Mouse (Mus musculus) ES-E14 (cell line): ENCODE data around the gene Rab21.

Experiments used
- CHD2 ChIP-seq: IDR thresholded peaks from 2 replicates; pipeline ENCODE4 v1.6.1; 2014; ENCODE audit warnings: mild to moderate bottlenecking, low read depth, low read length, inconsistent platforms
- HCFC1 ChIP-seq: IDR thresholded peaks from 2 replicates; pipeline ENCODE4 v1.6.1; 2012; ENCODE audit warnings: low read length, inconsistent platforms, borderline replicate concordance; ENCODE audit not compliant: insufficient read depth
- MAFK ChIP-seq: IDR thresholded peaks from 2 replicates; pipeline ENCODE4 v1.6.1; 2014; ENCODE audit warnings: mild to moderate bottlenecking, low read depth, low read length, inconsistent platforms; ENCODE audit not compliant: insufficient read depth

- no peak for TF ChIP-seq MAFK
- no peak for TF ChIP-seq HCFC1
- no peak for TF ChIP-seq CHD2
These were observed 2.7 kb downstream of the Rab21 start for GRCm38 (mm10) chr10:115312732-115313131.
